10 mouse cellular contexts compared by ENCODE assay signal in genomic region chr8:84068316-84069035, GRCm38 (mm10). TPM values are rescaled to one million over a fixed set of nuclear protein-coding genes. Genes with fewer than 3 reads are reported as not detected.
DNase-seq lines count a peak whose midpoint lies in the region; ATAC-seq and TF ChIP-seq lines count a peak whose summit lies in the region.
"Had no signal": no experiment of that assay in that cellular context is flagged by ENCODE, and none has a peak within 500 bp of the region (broad histone marks: within the 10 kb centered on the region; RNA-seq: fewer than 3 reads in every experiment).

No protein-coding gene starts in this region.

- no peak for ATAC-seq in heart, embryonic 12.5 days (ENCODE audit: insufficient number of reproducible peaks, low FRiP score)
- ATAC-seq in midbrain, embryonic 11.5 days (ENCODE audit: low FRiP score): no peak
- no peak for ATAC-seq in limb, embryonic 13.5 days (ENCODE audit: low FRiP score, low read depth)

- H3K36me3 ChIP-seq in heart, embryonic 12.5 days: no peaks in the 10 kb centered on the region
- no peaks in the 10 kb centered on the region for H3K36me3 ChIP-seq in midbrain, embryonic 10.5 days
- no peaks in the 10 kb centered on the region for H3K36me3 ChIP-seq in midbrain, embryonic 11.5 days (ENCODE audit: control insufficient read depth, insufficient read depth, low read length)
- no peaks in the 10 kb centered on the region for H3K36me3 ChIP-seq in limb, embryonic 13.5 days
- no peaks in the 10 kb centered on the region for H3K36me3 ChIP-seq in small intestine, adult 2 months (ENCODE audit: control insufficient read depth, insufficient read depth, low read length)

- TF ChIP-seq CTCF in small intestine, adult 2 months (IDR thresholded peaks at IDR 0.05; ENCODE audit: extremely low read depth, insufficient read length, insufficient replicate concordance, low read depth, low read length): no peak

- no peaks in the 10 kb centered on the region for H3K27me3 ChIP-seq in heart, embryonic 12.5 days (replicated peaks)
- H3K27me3 ChIP-seq in midbrain, embryonic 10.5 days (ENCODE audit: low read depth, poor library complexity, severe bottlenecking): no peaks in the 10 kb centered on the region
- H3K27me3 ChIP-seq in midbrain, embryonic 11.5 days (ENCODE audit: control insufficient read depth, insufficient read depth, low read length): no peaks in the 10 kb centered on the region
- H3K27me3 ChIP-seq in limb, embryonic 13.5 days: no peaks in the 10 kb centered on the region
- H3K27me3 ChIP-seq in small intestine, adult 2 months (ENCODE audit: control insufficient read depth, insufficient read depth, low read length): no peaks in the 10 kb centered on the region

- H3K27ac ChIP-seq in heart, embryonic 12.5 days (ENCODE audit: poor library complexity, severe bottlenecking): peak overlapping the region; percentile 36
- no peak overlapping the region for H3K27ac ChIP-seq in midbrain, embryonic 10.5 days (replicated peaks)
- H3K27ac ChIP-seq in midbrain, embryonic 11.5 days (ENCODE audit: low read depth, low read length): no peak overlapping the region
- no peak overlapping the region for H3K27ac ChIP-seq in limb, embryonic 13.5 days
- peak overlapping the region; percentile 72 for H3K27ac ChIP-seq in small intestine, adult 2 months (ENCODE audit: insufficient read depth, low read depth, low read length)

- H3K9me3 ChIP-seq in heart, embryonic 12.5 days (replicated peaks): no peaks in the 10 kb centered on the region
- H3K9me3 ChIP-seq in midbrain, embryonic 10.5 days (replicated peaks): no peaks in the 10 kb centered on the region
- H3K9me3 ChIP-seq in midbrain, embryonic 11.5 days (ENCODE audit: control insufficient read depth, low read length): no peaks in the 10 kb centered on the region
- no peaks in the 10 kb centered on the region for H3K9me3 ChIP-seq in limb, embryonic 13.5 days

- 35% methylated on average over 12 of the region's 12 CpGs for WGBS in heart, embryonic 12.5 days
- 85% methylated on average over 12 of the region's 12 CpGs for WGBS in midbrain, embryonic 10.5 days
- 79% methylated on average over 12 of the region's 12 CpGs for WGBS in midbrain, embryonic 11.5 days
- 51% methylated on average over 12 of the region's 12 CpGs for WGBS in limb, embryonic 13.5 days
- 51% methylated on average over 12 of the region's 12 CpGs for WGBS in small intestine, adult 2 months

- peak overlapping the region; percentile 75 for H3K4me2 ChIP-seq in heart, embryonic 12.5 days
- no peak overlapping the region for H3K4me2 ChIP-seq in midbrain, embryonic 11.5 days
- peak overlapping the region; percentile 61; the same call in 1 of the 2 replicates for H3K4me2 ChIP-seq in limb, embryonic 13.5 days (replicated peaks)

- no peak overlapping the region for H3K9ac ChIP-seq in heart, embryonic 12.5 days
- no peak overlapping the region for H3K9ac ChIP-seq in midbrain, embryonic 11.5 days (ENCODE audit: low read length)
- no peak overlapping the region; the same call in 1 of the 2 replicates for H3K9ac ChIP-seq in limb, embryonic 13.5 days

- TF ChIP-seq POLR2A in small intestine, adult 2 months (IDR thresholded peaks at IDR 0.05; ENCODE audit: low read depth, low read length): no peak

- peaks cover 42% of the 10 kb centered on the region for H3K4me1 ChIP-seq in heart, embryonic 12.5 days (replicated peaks)
- H3K4me1 ChIP-seq in midbrain, embryonic 10.5 days: peaks cover 59% of the 10 kb centered on the region
- peaks cover 20% of the 10 kb centered on the region for H3K4me1 ChIP-seq in midbrain, embryonic 11.5 days (ENCODE audit: control insufficient read depth, insufficient read depth, low read length)
- peaks cover 41% of the 10 kb centered on the region for H3K4me1 ChIP-seq in limb, embryonic 13.5 days
- peaks cover 27% of the 10 kb centered on the region for H3K4me1 ChIP-seq in small intestine, adult 2 months (ENCODE audit: control insufficient read depth, insufficient read depth, insufficient read length, low read length)

- no peak overlapping the region; the same call in 1 of the 2 replicates for H3K4me3 ChIP-seq in heart, embryonic 12.5 days
- peak overlapping the region; percentile 90 for H3K4me3 ChIP-seq in midbrain, embryonic 10.5 days
- H3K4me3 ChIP-seq in midbrain, embryonic 11.5 days (ENCODE audit: low read depth, low read length): no peak overlapping the region
- H3K4me3 ChIP-seq in limb, embryonic 13.5 days: no peak overlapping the region
- H3K4me3 ChIP-seq in small intestine, adult 2 months (ENCODE audit: low read depth, low read length): no peak overlapping the region

- no peak for DNase-seq in heart, postnatal 4 days
- no peak for DNase-seq in midbrain, embryonic 10.5 days (ENCODE audit: low spot score)
- no peak for DNase-seq in midbrain, embryonic 11.5 days (ENCODE audit: low spot score, missing footprints)
- DNase-seq in frontal cortex, postnatal 14 days (ENCODE audit: low spot score in 2 of 2): no peak
- no peak for DNase-seq in gastrocnemius, adult 8-10 months (ENCODE audit: low spot score in 2 of 2)
- DNase-seq: left cerebral cortex, postnatal 4 days had no signal

RNA-seq across cellular contexts. Expression of gene Rfx1, which starts 1.8 kb away (rescaled TPM):
- 6.9 and 7.5 TPM in 2 replicates for polyA plus RNA-seq in heart, embryonic 12.5 days (2016; fragmentation: Nextera tagmentation; extraction: Ambion mirVana)
- total RNA-seq in heart, postnatal 4 days (2021): 10 to 100 TPM; 12.5 to 13.5 TPM
- polyA plus RNA-seq in midbrain, embryonic 10.5 days (2016; fragmentation: Nextera tagmentation; extraction: Ambion mirVana): 7.7 and 8.6 TPM in 2 replicates
- polyA plus RNA-seq in midbrain, embryonic 11.5 days (2014; fragmentation: Nextera tagmentation; extraction: Ambion mirVana): 6.0 and 7.8 TPM in 2 replicates
- 9.5 and 10.1 TPM in 2 replicates for polyA plus RNA-seq in limb, embryonic 13.5 days (2015; fragmentation: Nextera tagmentation; extraction: Ambion mirVana)
- polyA plus RNA-seq in small intestine, adult 2 months (2012; rRNA removed): 23.2 and 42.2 TPM in 2 replicates
- 1 to 10 TPM; 3.1 to 4.9 (median 3.8) TPM for total RNA-seq in gastrocnemius, adult 8-10 months (2022)

RNA-seq across cellular contexts. Expression of gene Gm10643, which starts 3.5 kb away (rescaled TPM):
- 1.2 TPM in 2 replicates for polyA plus RNA-seq in heart, embryonic 12.5 days (2016; fragmentation: Nextera tagmentation; extraction: Ambion mirVana)
- total RNA-seq in heart, postnatal 4 days (2021): 1 to 10 TPM; 3.7 to 4.5 TPM
- 0.69 and 1.6 TPM in 2 replicates for polyA plus RNA-seq in midbrain, embryonic 10.5 days (2016; fragmentation: Nextera tagmentation; extraction: Ambion mirVana)
- 2.2 and 2.4 TPM in 2 replicates for polyA plus RNA-seq in midbrain, embryonic 11.5 days (2014; fragmentation: Nextera tagmentation; extraction: Ambion mirVana)
- 1.5 and 1.6 TPM in 2 replicates for polyA plus RNA-seq in limb, embryonic 13.5 days (2015; fragmentation: Nextera tagmentation; extraction: Ambion mirVana)
- polyA plus RNA-seq in small intestine, adult 2 months (2012; rRNA removed): 0.48 TPM in 1 of 2 replicates, not detected in the other
- 1 to 10 TPM in 2 of 4 experiments, under 1 TPM in 2; 0.77 to 1.4 (median 1.1) TPM for total RNA-seq in gastrocnemius, adult 8-10 months (2022)

RNA-seq across cellular contexts. Expression of gene Rln3, which starts 23.7 kb away (rescaled TPM):
- polyA plus RNA-seq in heart, embryonic 12.5 days (2016; fragmentation: Nextera tagmentation; extraction: Ambion mirVana): not detected in 2 replicates
- not detected for total RNA-seq in heart, postnatal 4 days (2021)
- polyA plus RNA-seq in midbrain, embryonic 10.5 days (2016; fragmentation: Nextera tagmentation; extraction: Ambion mirVana): 0.20 TPM in 1 of 2 replicates, not detected in the other
- not detected in 2 replicates for polyA plus RNA-seq in midbrain, embryonic 11.5 days (2014; fragmentation: Nextera tagmentation; extraction: Ambion mirVana)
- polyA plus RNA-seq in limb, embryonic 13.5 days (2015; fragmentation: Nextera tagmentation; extraction: Ambion mirVana): not detected in 2 replicates
- 0.96 and 0.99 TPM in 2 replicates for polyA plus RNA-seq in small intestine, adult 2 months (2012; rRNA removed)
- total RNA-seq in gastrocnemius, adult 8-10 months (2022): not detected
- total RNA-seq: left cerebral cortex, postnatal 4 days; MEL had no signal

RNA-seq across cellular contexts. Expression of gene Il27ra, which starts 26.1 kb away (rescaled TPM):
- 4.4 and 5.3 TPM in 2 replicates for polyA plus RNA-seq in heart, embryonic 12.5 days (2016; fragmentation: Nextera tagmentation; extraction: Ambion mirVana)
- total RNA-seq in heart, postnatal 4 days (2021): 1 to 10 TPM; 4.0 to 4.2 TPM
- 0.17 and 0.21 TPM in 2 replicates for polyA plus RNA-seq in midbrain, embryonic 10.5 days (2016; fragmentation: Nextera tagmentation; extraction: Ambion mirVana)
- polyA plus RNA-seq in midbrain, embryonic 11.5 days (2014; fragmentation: Nextera tagmentation; extraction: Ambion mirVana): 0.23 TPM in 2 replicates
- polyA plus RNA-seq in limb, embryonic 13.5 days (2015; fragmentation: Nextera tagmentation; extraction: Ambion mirVana): 0.98 and 1.1 TPM in 2 replicates
- polyA plus RNA-seq in small intestine, adult 2 months (2012; rRNA removed): 2.3 and 5.5 TPM in 2 replicates
- under 1 TPM; 0.27 to 0.56 (median 0.43) TPM for total RNA-seq in gastrocnemius, adult 8-10 months (2022)

RNA-seq across cellular contexts. Expression of gene Dcaf15, which starts 36.1 kb away (rescaled TPM):
- 10.5 and 11.4 TPM in 2 replicates for polyA plus RNA-seq in heart, embryonic 12.5 days (2016; fragmentation: Nextera tagmentation; extraction: Ambion mirVana)
- total RNA-seq in heart, postnatal 4 days (2021): 10 to 100 TPM; 19.7 to 20.5 TPM
- 16.3 and 17.5 TPM in 2 replicates for polyA plus RNA-seq in midbrain, embryonic 10.5 days (2016; fragmentation: Nextera tagmentation; extraction: Ambion mirVana)
- polyA plus RNA-seq in midbrain, embryonic 11.5 days (2014; fragmentation: Nextera tagmentation; extraction: Ambion mirVana): 12.2 and 14.3 TPM in 2 replicates
- polyA plus RNA-seq in limb, embryonic 13.5 days (2015; fragmentation: Nextera tagmentation; extraction: Ambion mirVana): 12.4 and 13.3 TPM in 2 replicates
- 37.4 and 108 TPM in 2 replicates for polyA plus RNA-seq in small intestine, adult 2 months (2012; rRNA removed)
- total RNA-seq in gastrocnemius, adult 8-10 months (2022): 1 to 10 TPM; 4.3 to 5.2 (median 4.7) TPM

Comparison
In these comparisons a context has a peak if more than half of its experiments do, and no peak if none do; other contexts are left out.
1. H3K27ac ChIP-seq: peak in heart, embryonic 12.5 days (single experiment) and small intestine, adult 2 months (single experiment); none in midbrain, embryonic 10.5 days (single experiment), midbrain, embryonic 11.5 days (single experiment) and limb, embryonic 13.5 days (single experiment).